In genomic region chr7:128393756-128394155, GRCm38 (mm10) we compare ENCODE assay signal across 25 mouse cellular contexts. TPM values are rescaled to one million over a fixed set of nuclear protein-coding genes. Genes with fewer than 3 reads are reported as not detected.
DNase-seq lines count a peak whose midpoint lies in the region; ATAC-seq and TF ChIP-seq lines count a peak whose summit lies in the region.
"Had no signal": no experiment of that assay in that cellular context is flagged by ENCODE, and none has a peak within 500 bp of the region (broad histone marks: within the 10 kb centered on the region; RNA-seq: fewer than 3 reads in every experiment).

No protein-coding gene starts in this region.

- H3K27ac ChIP-seq in liver, embryonic 15.5 days (replicated peaks), result 0 out of 2 replicates have a peak overlapping the region, but pooled peaks have one; percentile 24
- H3K27ac ChIP-seq in midbrain, postnatal 0 days (ENCODE audit: low read depth, low read length), result no peak overlapping the region
- H3K27ac ChIP-seq: hindbrain, embryonic 14.5 days; limb, embryonic 12.5 days; midbrain, embryonic 13.5 days had no signal

- H3K4me1 ChIP-seq in liver, embryonic 15.5 days (replicated peaks), result peaks cover 69% of the 10 kb centered on the region
- H3K4me1 ChIP-seq in midbrain, postnatal 0 days (ENCODE audit: insufficient read depth, low read length), result no peaks in the 10 kb centered on the region
- H3K4me1 ChIP-seq: midbrain, embryonic 13.5 days had no signal

- TF ChIP-seq CTCF in midbrain, postnatal 0 days (IDR thresholded peaks at IDR 0.05), result no peak

- no peaks in the 10 kb centered on the region for H3K27me3 ChIP-seq in liver, embryonic 15.5 days
- no peaks in the 10 kb centered on the region for H3K27me3 ChIP-seq in midbrain, postnatal 0 days (ENCODE audit: insufficient read depth, low read length)
- H3K27me3 ChIP-seq: heart, embryonic 15.5 days; limb, embryonic 12.5 days; midbrain, embryonic 13.5 days had no signal

- H3K9ac ChIP-seq in liver, embryonic 15.5 days, result no peak overlapping the region
- H3K9ac ChIP-seq in midbrain, postnatal 0 days (replicated peaks; ENCODE audit: low read length, poor library complexity, severe bottlenecking), result no peak overlapping the region
- H3K9ac ChIP-seq: forebrain, postnatal 0 days; heart, embryonic 15.5 days; hindbrain, embryonic 14.5 days; limb, embryonic 12.5 days; midbrain, embryonic 13.5 days had no signal

- H3K36me3 ChIP-seq in liver, embryonic 15.5 days (replicated peaks), result no peaks in the 10 kb centered on the region
- no peaks in the 10 kb centered on the region for H3K36me3 ChIP-seq in midbrain, postnatal 0 days (ENCODE audit: insufficient read depth, low read length)
- H3K36me3 ChIP-seq: heart, embryonic 15.5 days; limb, embryonic 12.5 days; midbrain, embryonic 13.5 days had no signal

- no peak overlapping the region for H3K4me3 ChIP-seq in liver, embryonic 15.5 days (replicated peaks)
- no peak overlapping the region for H3K4me3 ChIP-seq in midbrain, postnatal 0 days (ENCODE audit: low read depth, low read length)
- H3K4me3 ChIP-seq: erythroblast, embryonic 14.5 days; heart, embryonic 15.5 days; limb, embryonic 12.5 days; midbrain, embryonic 13.5 days had no signal

- no peak for ATAC-seq in liver, embryonic 15.5 days (ENCODE audit: insufficient read depth)
- ATAC-seq in CD4-positive, CD25-positive, alpha-beta regulatory T cell, adult 4 months, result peak; percentile 25
- no peak for ATAC-seq in midbrain, postnatal 0 days (ENCODE audit: low FRiP score)
- ATAC-seq: forebrain, postnatal 0 days; inflammation-experienced regulatory T-cells, adult 6 months; midbrain, embryonic 13.5 days had no signal

- H3K9me3 ChIP-seq in liver, embryonic 15.5 days (replicated peaks), result no peaks in the 10 kb centered on the region
- H3K9me3 ChIP-seq in midbrain, postnatal 0 days (ENCODE audit: low read length), result no peaks in the 10 kb centered on the region
- H3K9me3 ChIP-seq: heart, embryonic 15.5 days; limb, embryonic 12.5 days; midbrain, embryonic 13.5 days had no signal

- DNase-seq in liver, result no peak
- DNase-seq in CD4-positive helper T cell, adult 2 months (ENCODE audit: low read depth, low spot score), result peak; percentile 42
- peak; percentile 69 for DNase-seq in T-cell, adult 2 months (ENCODE audit: low spot score)
- no peak for DNase-seq in midbrain, postnatal 0 days (ENCODE audit: low spot score)
- DNase-seq in layer of hippocampus, adult 9-11 months, result no peak
- DNase-seq in embryo, embryonic 11 days, result no peak
- DNase-seq: adrenal gland, postnatal 10 days; cerebellum, adult 11 months; cerebellum, adult 9-10 months; cerebellum, postnatal 36 days; forebrain, postnatal 0 days; heart, postnatal 4 days; kidney, adult 11 months; kidney, postnatal 14 days; lung, adult 2 months; lung, postnatal 10 days; thymus, postnatal 25 days had no signal

- 38% methylated on average over 4 of the region's 4 CpGs for WGBS in liver, embryonic 15.5 days (ENCODE audit: insufficient replicate concordance)
- 77% methylated on average over 4 of the region's 4 CpGs for WGBS in midbrain, postnatal 0 days

- H3K4me2 ChIP-seq in liver, embryonic 15.5 days, result no peak overlapping the region
- H3K4me2 ChIP-seq in midbrain, postnatal 0 days (ENCODE audit: low read depth, low read length, poor library complexity, severe bottlenecking), result no peak overlapping the region
- H3K4me2 ChIP-seq: heart, embryonic 15.5 days; hindbrain, embryonic 14.5 days; limb, embryonic 12.5 days; midbrain, embryonic 13.5 days had no signal

RNA-seq across cellular contexts. Expression of gene Rgs10, which starts 24.8 kb away (rescaled TPM):
- 29.0 and 34.5 TPM in 2 replicates for polyA plus RNA-seq in liver, embryonic 15.5 days (2015; fragmentation: Nextera tagmentation; extraction: Ambion mirVana)
- polyA plus RNA-seq in CD4-positive, CD25-positive, alpha-beta regulatory T cell, adult 4 months (2017; shearing (Covaris generic)), result 100 to 1,000 TPM; 541 to 576 TPM
- total RNA-seq in midbrain, postnatal 0 days (2014; rRNA removed), result 77.4 and 84.6 TPM in 2 replicates
- 89.3 and 91.0 TPM in 2 replicates for polyA plus RNA-seq in midbrain, postnatal 0 days (2015; fragmentation: Nextera tagmentation; extraction: Ambion mirVana)

Comparison
In these comparisons a context has a peak if more than half of its experiments do, and no peak if none do; other contexts are left out.
1. DNase-seq: peak in CD4-positive helper T cell, adult 2 months (single experiment) and T-cell, adult 2 months (single experiment); none in liver (single experiment), midbrain, postnatal 0 days (single experiment), layer of hippocampus, adult 9-11 months (single experiment) and embryo, embryonic 11 days (single experiment).